Mouse (Mus musculus) bone marrow macrophage, adult 2 months (primary cell): ENCODE measurements around the gene Dbil5.

Experiments used
- CTCF ChIP-seq: IDR thresholded peaks from 2 replicates; pipeline ENCODE4 v1.5.1; 2012; ENCODE audit warnings: low read depth, mild to moderate bottlenecking, low read length, moderate library complexity
- POLR2A ChIP-seq: IDR thresholded peaks from 2 replicates; pipeline ENCODE4 v1.6.1; 2012; ENCODE audit warnings: mild to moderate bottlenecking, low read depth, low read length, borderline replicate concordance

DNA sequence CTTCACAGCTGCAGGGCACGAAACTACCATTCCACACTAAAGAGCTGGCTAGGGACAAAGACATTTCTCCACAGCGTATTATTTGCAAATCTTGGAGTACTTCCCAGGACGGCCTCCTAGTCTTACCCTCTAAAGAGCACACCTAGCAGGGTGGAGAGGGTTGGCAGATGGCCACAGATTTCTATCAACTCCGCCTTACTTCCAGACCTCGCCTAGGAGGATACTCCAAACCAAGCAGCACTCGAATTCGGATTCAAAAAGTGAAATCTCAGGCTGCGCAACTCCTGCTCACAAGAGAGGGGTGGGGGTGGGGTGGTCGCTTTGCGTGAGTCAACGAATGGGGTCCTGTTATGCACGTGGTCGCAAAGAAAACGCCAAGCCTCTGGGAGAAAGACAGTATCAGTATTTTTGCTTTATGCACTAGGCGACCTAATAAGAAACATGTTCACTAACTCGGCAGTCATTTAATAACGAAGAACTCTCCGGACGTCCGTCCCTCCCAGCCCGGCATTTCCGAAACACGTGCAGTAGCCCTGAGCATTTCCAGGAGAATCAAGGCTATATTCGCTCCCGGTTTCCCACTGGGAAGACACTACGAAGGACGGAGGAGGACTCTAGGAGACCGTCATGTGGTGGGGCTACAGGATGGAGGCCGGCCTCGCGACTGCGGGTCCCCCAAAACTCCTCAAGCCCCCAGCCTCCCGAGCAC, 573 bp upstream of the Dbil5 start:
- no peak for TF ChIP-seq POLR2A
- TF ChIP-seq CTCF, result no peak
